In the genomic region with DNA sequence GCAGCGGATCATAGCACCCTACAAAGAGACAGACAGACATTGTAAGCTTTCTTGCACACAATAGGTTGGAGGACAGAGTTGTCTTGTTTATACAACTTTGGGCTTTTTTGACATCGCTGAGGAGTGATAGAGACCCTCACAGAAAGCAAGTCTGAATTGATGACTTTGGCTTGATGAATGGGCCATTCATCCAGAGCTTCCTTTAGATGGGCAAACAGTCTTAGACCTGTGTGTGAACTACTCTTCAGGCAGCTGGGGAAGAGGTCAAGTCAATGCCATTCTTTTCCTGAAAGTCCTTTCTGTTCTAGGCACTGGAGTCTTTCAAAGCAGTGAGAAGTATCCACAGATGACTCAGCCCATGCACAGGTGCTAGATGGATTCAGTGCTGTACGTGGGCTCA, we compare ENCODE assay signal across 18 mouse cellular contexts.
DNase-seq lines count a peak whose midpoint lies in the region; ATAC-seq and TF ChIP-seq lines count a peak whose summit lies in the region.
"Had no signal": no experiment of that assay in that cellular context is flagged by ENCODE, and none has a peak within 500 bp of the region (broad histone marks: within the 10 kb centered on the region; RNA-seq: fewer than 3 reads in every experiment).

No protein-coding gene starts in this region.

- TF ChIP-seq CTCF in midbrain, postnatal 0 days (IDR thresholded peaks at IDR 0.05): no peak

- no peaks in the 10 kb centered on the region for H3K9me3 ChIP-seq in midbrain, postnatal 0 days (ENCODE audit: low read length)
- H3K9me3 ChIP-seq in midbrain, embryonic 15.5 days: no peaks in the 10 kb centered on the region
- H3K9me3 ChIP-seq in hindbrain, embryonic 12.5 days (replicated peaks): no peaks in the 10 kb centered on the region
- H3K9me3 ChIP-seq in neural tube, embryonic 13.5 days: no peaks in the 10 kb centered on the region
- no peaks in the 10 kb centered on the region for H3K9me3 ChIP-seq in intestine, embryonic 15.5 days
- H3K9me3 ChIP-seq: embryonic facial prominence, embryonic 10.5 days; limb, embryonic 12.5 days had no signal

- no peak overlapping the region for H3K9ac ChIP-seq in midbrain, postnatal 0 days (replicated peaks; ENCODE audit: low read length, poor library complexity, severe bottlenecking)
- H3K9ac ChIP-seq in midbrain, embryonic 15.5 days: no peak overlapping the region
- no peak overlapping the region for H3K9ac ChIP-seq in hindbrain, embryonic 12.5 days
- no peak overlapping the region for H3K9ac ChIP-seq in neural tube, embryonic 13.5 days
- no peak overlapping the region for H3K9ac ChIP-seq in intestine, embryonic 15.5 days
- H3K9ac ChIP-seq: limb, embryonic 12.5 days; liver, embryonic 14.5 days had no signal

- H3K27me3 ChIP-seq in midbrain, postnatal 0 days (ENCODE audit: insufficient read depth, low read length): no peaks in the 10 kb centered on the region
- no peaks in the 10 kb centered on the region for H3K27me3 ChIP-seq in midbrain, embryonic 15.5 days (replicated peaks)
- no peaks in the 10 kb centered on the region for H3K27me3 ChIP-seq in hindbrain, embryonic 12.5 days
- H3K27me3 ChIP-seq in neural tube, embryonic 13.5 days: no peaks in the 10 kb centered on the region
- H3K27me3 ChIP-seq in intestine, embryonic 15.5 days (replicated peaks): no peaks in the 10 kb centered on the region
- H3K27me3 ChIP-seq: limb, embryonic 12.5 days had no signal

- WGBS in midbrain, postnatal 0 days: 61% methylated on average over 3 of the region's 3 CpGs
- WGBS in midbrain, embryonic 15.5 days: 54% methylated on average over 3 of the region's 3 CpGs
- WGBS in hindbrain, embryonic 12.5 days: 30% methylated on average over 3 of the region's 3 CpGs
- WGBS in neural tube, embryonic 13.5 days: 22% methylated on average over 3 of the region's 3 CpGs
- 73% methylated on average over 3 of the region's 3 CpGs for WGBS in intestine, embryonic 15.5 days

- H3K4me3 ChIP-seq in midbrain, postnatal 0 days (ENCODE audit: low read depth, low read length): no peak overlapping the region
- H3K4me3 ChIP-seq in midbrain, embryonic 15.5 days: no peak overlapping the region
- no peak overlapping the region for H3K4me3 ChIP-seq in hindbrain, embryonic 12.5 days
- H3K4me3 ChIP-seq in neural tube, embryonic 13.5 days: no peak overlapping the region
- no peak overlapping the region for H3K4me3 ChIP-seq in intestine, embryonic 15.5 days (replicated peaks)
- H3K4me3 ChIP-seq: embryonic facial prominence, embryonic 10.5 days; limb, embryonic 12.5 days had no signal

- no peaks in the 10 kb centered on the region for H3K36me3 ChIP-seq in midbrain, postnatal 0 days (ENCODE audit: insufficient read depth, low read length)
- no peaks in the 10 kb centered on the region for H3K36me3 ChIP-seq in midbrain, embryonic 15.5 days (replicated peaks)
- no peaks in the 10 kb centered on the region for H3K36me3 ChIP-seq in hindbrain, embryonic 12.5 days
- no peaks in the 10 kb centered on the region for H3K36me3 ChIP-seq in neural tube, embryonic 13.5 days
- H3K36me3 ChIP-seq in intestine, embryonic 15.5 days: no peaks in the 10 kb centered on the region
- H3K36me3 ChIP-seq: embryonic facial prominence, embryonic 10.5 days; limb, embryonic 12.5 days had no signal

- H3K4me1 ChIP-seq in midbrain, postnatal 0 days (ENCODE audit: insufficient read depth, low read length): no peaks in the 10 kb centered on the region
- H3K4me1 ChIP-seq in midbrain, embryonic 15.5 days: no peaks in the 10 kb centered on the region
- H3K4me1 ChIP-seq in hindbrain, embryonic 12.5 days: no peaks in the 10 kb centered on the region
- no peaks in the 10 kb centered on the region for H3K4me1 ChIP-seq in neural tube, embryonic 13.5 days (replicated peaks)
- H3K4me1 ChIP-seq in intestine, embryonic 15.5 days (replicated peaks): no peaks in the 10 kb centered on the region
- H3K4me1 ChIP-seq: embryonic facial prominence, embryonic 10.5 days; limb, embryonic 12.5 days had no signal

- ATAC-seq in midbrain, postnatal 0 days (ENCODE audit: low FRiP score): no peak
- no peak for ATAC-seq in midbrain, embryonic 15.5 days (replicated peaks)
- ATAC-seq in hindbrain, embryonic 12.5 days (ENCODE audit: low FRiP score): peak; percentile 54; the same call in 1 of the 2 replicates
- ATAC-seq in neural tube, embryonic 13.5 days (ENCODE audit: low read depth): 0 out of 2 replicates have a peak, but pooled peaks have one; percentile 40
- ATAC-seq in intestine, embryonic 15.5 days: no peak

- no peak overlapping the region for H3K27ac ChIP-seq in midbrain, postnatal 0 days (ENCODE audit: low read depth, low read length)
- H3K27ac ChIP-seq in midbrain, embryonic 15.5 days: no peak overlapping the region
- no peak overlapping the region for H3K27ac ChIP-seq in hindbrain, embryonic 12.5 days
- H3K27ac ChIP-seq in neural tube, embryonic 13.5 days (replicated peaks): no peak overlapping the region
- no peak overlapping the region for H3K27ac ChIP-seq in intestine, embryonic 15.5 days
- H3K27ac ChIP-seq: embryonic facial prominence, embryonic 10.5 days; limb, embryonic 12.5 days; liver, embryonic 14.5 days had no signal

- DNase-seq in midbrain, postnatal 0 days (ENCODE audit: low spot score): peak; percentile 47
- peak; percentile 56 for DNase-seq in embryo, embryonic 10.5 days (ENCODE audit: low spot score)
- DNase-seq in urinary bladder, postnatal 10 days (ENCODE audit: low spot score): no peak
- DNase-seq in cerebellum, adult 18-20 months: no peak
- DNase-seq: cerebellum, adult 9-11 months; heart, postnatal 10 days; kidney, adult 8-10 months; kidney, postnatal 14 days; retina, postnatal 1 day; thymus, postnatal 25 days had no signal

- no peak overlapping the region for H3K4me2 ChIP-seq in midbrain, postnatal 0 days (ENCODE audit: low read depth, low read length, poor library complexity, severe bottlenecking)
- no peak overlapping the region for H3K4me2 ChIP-seq in midbrain, embryonic 15.5 days
- no peak overlapping the region for H3K4me2 ChIP-seq in hindbrain, embryonic 12.5 days (replicated peaks)
- no peak overlapping the region for H3K4me2 ChIP-seq in neural tube, embryonic 13.5 days
- no peak overlapping the region for H3K4me2 ChIP-seq in intestine, embryonic 15.5 days (replicated peaks)
- H3K4me2 ChIP-seq: heart, embryonic 11.5 days; limb, embryonic 12.5 days had no signal

Comparison
In these comparisons a context has a peak if more than half of its experiments do, and no peak if none do; other contexts are left out.
1. ATAC-seq: peak in hindbrain, embryonic 12.5 days (single experiment) and neural tube, embryonic 13.5 days (single experiment); none in midbrain, postnatal 0 days (single experiment), midbrain, embryonic 15.5 days (single experiment) and intestine, embryonic 15.5 days (single experiment).
2. DNase-seq: peak in midbrain, postnatal 0 days (single experiment) and embryo, embryonic 10.5 days (single experiment); none in urinary bladder, postnatal 10 days (single experiment) and cerebellum, adult 18-20 months (0 of 2).